Comparison of ENCODE assay signal across 10 mouse cellular contexts in the genomic region with DNA sequence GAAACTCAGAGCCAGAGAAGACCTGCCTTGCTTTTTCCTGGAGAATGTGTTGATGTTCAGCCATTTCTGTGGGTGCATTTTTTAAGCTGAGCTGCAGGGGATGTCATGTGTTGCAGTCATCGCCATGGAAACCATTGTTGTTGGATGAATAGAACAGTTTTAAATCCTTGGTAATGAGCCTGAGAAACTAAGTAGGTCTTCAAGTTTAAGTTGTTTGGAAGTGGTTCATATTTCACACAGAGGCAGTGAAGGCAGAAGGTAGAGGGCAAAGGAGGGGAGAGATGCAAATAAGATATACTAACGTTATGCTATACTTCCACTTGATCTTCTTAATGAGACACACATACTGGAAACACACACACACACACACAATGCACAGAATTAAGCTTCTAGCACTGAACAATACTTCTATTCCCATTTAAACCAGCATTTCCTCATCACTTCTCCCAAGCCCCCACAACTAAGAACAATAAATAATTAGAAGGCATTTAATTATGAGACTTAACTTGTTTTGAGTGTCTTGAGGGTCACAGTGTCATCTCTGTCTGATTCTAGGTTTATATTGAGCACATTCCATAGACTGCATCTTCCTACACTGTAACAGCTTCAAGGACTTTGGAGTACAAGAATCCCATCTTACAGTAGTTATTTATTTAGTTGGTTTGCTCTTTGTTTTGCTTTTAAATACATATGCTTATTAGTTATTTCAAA.
DNase-seq lines count a peak whose midpoint lies in the region; ATAC-seq and TF ChIP-seq lines count a peak whose summit lies in the region.
"Had no signal": no experiment of that assay in that cellular context is flagged by ENCODE, and none has a peak within 500 bp of the region (broad histone marks: within the 10 kb centered on the region; RNA-seq: fewer than 3 reads in every experiment).

No protein-coding gene starts in this region.

- no peaks in the 10 kb centered on the region for H3K36me3 ChIP-seq in ES-E14 (ENCODE audit: control insufficient read depth, insufficient read depth, low read length, poor library complexity, severe bottlenecking)
- no peaks in the 10 kb centered on the region for H3K36me3 ChIP-seq in forebrain, embryonic 16.5 days (ENCODE audit: control insufficient read depth, insufficient read depth)
- no peaks in the 10 kb centered on the region for H3K36me3 ChIP-seq in midbrain, embryonic 12.5 days
- no peaks in the 10 kb centered on the region for H3K36me3 ChIP-seq in kidney, embryonic 16.5 days (ENCODE audit: insufficient read depth, low read length)

- no peak overlapping the region for H3K4me3 ChIP-seq in ES-E14 (ENCODE audit: insufficient read depth in 1 of 2, low read depth in 1 of 2, low read length in 2 of 2, poor library complexity in 1 of 2, severe bottlenecking in 1 of 2)
- H3K4me3 ChIP-seq in forebrain, embryonic 16.5 days (replicated peaks; ENCODE audit: low read length) = no peak overlapping the region
- no peak overlapping the region for H3K4me3 ChIP-seq in midbrain, embryonic 12.5 days
- H3K4me3 ChIP-seq in kidney, embryonic 16.5 days (ENCODE audit: low read length) = no peak overlapping the region

- ATAC-seq in forebrain, embryonic 16.5 days = peak; percentile 80
- ATAC-seq in midbrain, embryonic 12.5 days (ENCODE audit: low FRiP score, low read depth) = peak; percentile 87
- ATAC-seq in kidney, embryonic 16.5 days (ENCODE audit: low FRiP score, low TSS enrichment) = no peak

- DNase-seq in ES-E14 (ENCODE audit: low read depth, low spot score) (peak; percentile 13), liver (no peak)
- DNase-seq in brain, adult 2 months (ENCODE audit: low read depth, low spot score) = peak; percentile 86
- no peak for DNase-seq in thymus, postnatal 4 days
- DNase-seq in c-Kit-positive CD71-positive TER-119-positive erythroid progenitor cells, embryonic 14.5 days (ENCODE audit: low spot score) = no peak
- DNase-seq: cerebellum, adult 11 months; lung, adult 2 months had no signal

- H3K9me3 ChIP-seq in ES-E14 (ENCODE audit: control insufficient read depth, insufficient read depth, low read depth, low read length) = no peaks in the 10 kb centered on the region
- H3K9me3 ChIP-seq in forebrain, embryonic 16.5 days (ENCODE audit: control insufficient read depth, low read length) = no peaks in the 10 kb centered on the region
- H3K9me3 ChIP-seq in midbrain, embryonic 12.5 days = no peaks in the 10 kb centered on the region
- no peaks in the 10 kb centered on the region for H3K9me3 ChIP-seq in kidney, embryonic 16.5 days (ENCODE audit: low read length)

- in situ Hi-C loops in ES-E14 (cut with MboI; ENCODE audit: low sequenced_read_pairs in 2 of 2, unreplicated experiment in 2 of 2) = no loop called here

- 3% methylated on average over 2 of the region's 2 CpGs for WGBS in forebrain, embryonic 16.5 days
- whole genome bisulfite sequencing in midbrain, embryonic 12.5 days = 16% methylated on average over 2 of the region's 2 CpGs
- 31% methylated on average over 2 of the region's 2 CpGs for WGBS in kidney, embryonic 16.5 days

- H3K27ac ChIP-seq in ES-E14 (ENCODE audit: insufficient read depth, low read depth, low read length, poor library complexity, severe bottlenecking) = no peak overlapping the region
- H3K27ac ChIP-seq in forebrain, embryonic 16.5 days (ENCODE audit: low read length) = peak overlapping the region; percentile 66
- H3K27ac ChIP-seq in midbrain, embryonic 12.5 days (replicated peaks) = peak overlapping the region; percentile 49; the same call in 1 of the 2 replicates
- H3K27ac ChIP-seq in kidney, embryonic 16.5 days (ENCODE audit: low read length) = no peak overlapping the region

- no peak overlapping the region for H3K4me2 ChIP-seq in forebrain, embryonic 16.5 days (ENCODE audit: low read length)
- peak overlapping the region; percentile 21 for H3K4me2 ChIP-seq in midbrain, embryonic 12.5 days (replicated peaks)
- H3K4me2 ChIP-seq in kidney, embryonic 16.5 days (replicated peaks; ENCODE audit: low read depth, low read length) = no peak overlapping the region

- H3K9ac ChIP-seq in ES-E14 (ENCODE audit: insufficient read depth, low read depth, low read length, poor library complexity, severe bottlenecking) = no peak overlapping the region
- H3K9ac ChIP-seq in forebrain, embryonic 16.5 days (replicated peaks; ENCODE audit: low read depth, low read length) = no peak overlapping the region
- H3K9ac ChIP-seq in midbrain, embryonic 12.5 days (replicated peaks) = no peak overlapping the region
- H3K9ac ChIP-seq in kidney, embryonic 16.5 days (replicated peaks; ENCODE audit: low read length) = no peak overlapping the region

- no peaks in the 10 kb centered on the region for H3K27me3 ChIP-seq in forebrain, embryonic 16.5 days (replicated peaks; ENCODE audit: control insufficient read depth, insufficient read depth, low read length)
- peaks cover 7% of the 10 kb centered on the region for H3K27me3 ChIP-seq in midbrain, embryonic 12.5 days
- H3K27me3 ChIP-seq in kidney, embryonic 16.5 days (ENCODE audit: insufficient read depth, low read length) = no peaks in the 10 kb centered on the region

- H3K4me1 ChIP-seq in ES-E14 (ENCODE audit: control insufficient read depth in 2 of 2, insufficient read depth in 2 of 2, low read length in 2 of 2, poor library complexity in 1 of 2) = no peaks in the 10 kb centered on the region
- peaks cover 19% of the 10 kb centered on the region for H3K4me1 ChIP-seq in forebrain, embryonic 16.5 days (replicated peaks; ENCODE audit: control insufficient read depth, insufficient read depth, low read length)
- H3K4me1 ChIP-seq in midbrain, embryonic 12.5 days = peaks cover 37% of the 10 kb centered on the region
- H3K4me1 ChIP-seq in kidney, embryonic 16.5 days (ENCODE audit: insufficient read depth, low read length) = no peaks in the 10 kb centered on the region

TF ChIP-seq in ES-E14, 5 proteins besides CTCF, POLR2A, EP300 and RAD21:
- TF ChIP-seq HCFC1 (IDR thresholded peaks at IDR 0.05; ENCODE audit: borderline replicate concordance, insufficient read depth, low read length) = no peak
- no peak for TF ChIP-seq ZC3H11A (IDR thresholded peaks at IDR 0.05; ENCODE audit: borderline replicate concordance, low read depth, low read length)
- TF ChIP-seq CHD2 (IDR thresholded peaks at IDR 0.05; ENCODE audit: low read depth, low read length) = no peak
- TF ChIP-seq ZNF384 (IDR thresholded peaks at IDR 0.05; ENCODE audit: low read depth, low read length) = no peak
- no peak for TF ChIP-seq MAFK (IDR thresholded peaks at IDR 0.05; ENCODE audit: insufficient read depth, low read depth, low read length)

Comparison
In these comparisons a context has a peak if more than half of its experiments do, and no peak if none do; other contexts are left out.
1. DNase-seq: peak in ES-E14 (single experiment) and brain, adult 2 months (single experiment); none in thymus, postnatal 4 days (single experiment), c-Kit-positive CD71-positive TER-119-positive erythroid progenitor cells, embryonic 14.5 days (single experiment) and liver (single experiment).
2. H3K27ac ChIP-seq: peak in forebrain, embryonic 16.5 days (single experiment) and midbrain, embryonic 12.5 days (single experiment); none in ES-E14 (single experiment) and kidney, embryonic 16.5 days (single experiment).